Mouse (Mus musculus): Measurements from ENCODE around the gene Ccdc102a. TPM values are rescaled to one million over a fixed set of nuclear protein-coding genes. Genes with fewer than 3 reads are reported as not detected.
A peak's percentile ranks its signal among the peaks of the same experiment; 100 is the strongest.

The Ccdc102a gene
- polyA plus RNA-seq, 1 experiment from 2014 or later, result 1.3 TPM

- no peaks in the 10 kb centered on the region for H3K27me3 ChIP-seq (ENCODE audit: insufficient read depth, low read length)
- no peaks in the 10 kb centered on the region for H3K36me3 ChIP-seq (replicated peaks; ENCODE audit: insufficient read depth, low read length)
- TF ChIP-seq CTCF (IDR thresholded peaks at IDR 0.05; ENCODE audit: low read depth) (no peak), EP300 (IDR thresholded peaks at IDR 0.05; ENCODE audit: low read depth) (no peak)
- H3K9me3 ChIP-seq (ENCODE audit: low read length), result no peaks in the 10 kb centered on the region
- peaks cover under 1% of the 10 kb centered on the region; the same call in 1 of the 2 replicates for H3K4me1 ChIP-seq (ENCODE audit: insufficient read depth)
- DNase-seq, result no peak
- 55% methylated on average over 3 of the region's 3 CpGs for WGBS (ENCODE audit: insufficient replicate concordance)
- ATAC-seq, result no peak
- no peak overlapping the region for H3K27ac ChIP-seq (ENCODE audit: low read depth)
- no peak overlapping the region for H3K4me2 ChIP-seq (ENCODE audit: low read depth, low read length)
- H3K9ac ChIP-seq (replicated peaks), result no peak overlapping the region
- H3K4me3 ChIP-seq (ENCODE audit: low read depth, low read length), result no peak overlapping the region
These were observed 10.3 kb upstream of the Ccdc102a start for GRCm38 (mm10) chr8:94928227-94928626.

GRCm38 (mm10) chr8:94923405-94923804 lies 5.5 kb upstream of the Ccdc102a start, which contains the start of gene Adgrg5:
TSS of gene Adgrg5 (plus strand) at chr8:94923694.
- H3K4me3 ChIP-seq (ENCODE audit: low read depth, low read length), result no peak within 1 kb of the TSS
- H3K4me1 ChIP-seq (ENCODE audit: insufficient read depth), result peaks cover 12% of the 10 kb centered on the region
- TF ChIP-seq CTCF (IDR thresholded peaks at IDR 0.05; ENCODE audit: low read depth) (no peak), EP300 (IDR thresholded peaks at IDR 0.05; ENCODE audit: low read depth) (no peak)
- no peaks in the 10 kb centered on the region for H3K36me3 ChIP-seq (replicated peaks; ENCODE audit: insufficient read depth, low read length)
- no peak for ATAC-seq
- H3K9ac ChIP-seq (replicated peaks), result no peak within 1 kb of the TSS
- 23% methylated on average over 8 of the region's 8 CpGs for WGBS (ENCODE audit: insufficient replicate concordance)
- H3K27ac ChIP-seq (ENCODE audit: low read depth), result 0 out of 2 replicates have a peak within 1 kb of the TSS, but pooled peaks have one; percentile 16
- no peak for DNase-seq
- no peaks in the 10 kb centered on the region for H3K9me3 ChIP-seq (ENCODE audit: low read length)
- H3K27me3 ChIP-seq (ENCODE audit: insufficient read depth, low read length), result peaks cover 1% of the 10 kb centered on the region; the same call in 1 of the 2 replicates
- H3K4me2 ChIP-seq (ENCODE audit: low read depth, low read length), result 0 out of 2 replicates have a peak within 1 kb of the TSS, but pooled peaks have one; percentile 18

- Histone ChIP-seq H3K9ac (replicated peaks) (no peak overlapping the region), H3K4me3 (ENCODE audit: low read depth, low read length) (no peak overlapping the region), H3K36me3 (replicated peaks; ENCODE audit: insufficient read depth, low read length) (no peaks in the 10 kb centered on the region), H3K4me1 (ENCODE audit: insufficient read depth) (peaks cover 19% of the 10 kb centered on the region), H3K4me2 (ENCODE audit: low read depth, low read length) (0 out of 2 replicates have a peak overlapping the region, but pooled peaks have one; percentile 18), H3K9me3 (ENCODE audit: low read length) (no peaks in the 10 kb centered on the region), H3K27me3 (ENCODE audit: insufficient read depth, low read length) (peaks cover 7% of the 10 kb centered on the region), H3K27ac (ENCODE audit: low read depth) (0 out of 2 replicates have a peak overlapping the region, but pooled peaks have one; percentile 16)
- DNase-seq (no peak), ATAC-seq (peak; percentile 58)
- 13% methylated on average over 8 of the region's 8 CpGs for WGBS (ENCODE audit: insufficient replicate concordance)
- TF ChIP-seq CTCF (IDR thresholded peaks at IDR 0.05; ENCODE audit: low read depth) (no peak), EP300 (IDR thresholded peaks at IDR 0.05; ENCODE audit: low read depth) (0 out of 2 replicates have a peak, but pooled peaks have one; percentile 32)
These were observed 4.7 kb upstream of the Ccdc102a start for GRCm38 (mm10) chr8:94922602-94923001.

GRCm38 (mm10) chr8:94922176-94922575 lies 4.3 kb upstream of the Ccdc102a start:
- H3K4me3 ChIP-seq (ENCODE audit: low read depth, low read length), result no peak overlapping the region
- H3K9ac ChIP-seq (replicated peaks), result no peak overlapping the region
- H3K36me3 ChIP-seq (replicated peaks; ENCODE audit: insufficient read depth, low read length), result no peaks in the 10 kb centered on the region
- peaks cover 10% of the 10 kb centered on the region for H3K27me3 ChIP-seq (ENCODE audit: insufficient read depth, low read length)
- 44% methylated on average over 6 of the region's 6 CpGs for WGBS (ENCODE audit: insufficient replicate concordance)
- H3K9me3 ChIP-seq (ENCODE audit: low read length), result no peaks in the 10 kb centered on the region
- TF ChIP-seq EP300 (IDR thresholded peaks at IDR 0.05; ENCODE audit: low read depth) (no peak), CTCF (IDR thresholded peaks at IDR 0.05; ENCODE audit: low read depth) (no peak)
- 0 out of 2 replicates have a peak overlapping the region, but pooled peaks have one; percentile 18 for H3K4me2 ChIP-seq (ENCODE audit: low read depth, low read length)
- ATAC-seq, result no peak
- no peak for DNase-seq
- H3K27ac ChIP-seq (ENCODE audit: low read depth), result no peak overlapping the region
- H3K4me1 ChIP-seq (ENCODE audit: insufficient read depth), result peaks cover 23% of the 10 kb centered on the region

- DNase-seq, result no peak
- Histone ChIP-seq H3K4me1 (ENCODE audit: insufficient read depth) (peaks cover 30% of the 10 kb centered on the region), H3K9me3 (ENCODE audit: low read length) (no peaks in the 10 kb centered on the region), H3K9ac (replicated peaks) (no peak overlapping the region), H3K27me3 (ENCODE audit: insufficient read depth, low read length) (peaks cover 18% of the 10 kb centered on the region), H3K27ac (ENCODE audit: low read depth) (no peak overlapping the region), H3K36me3 (replicated peaks; ENCODE audit: insufficient read depth, low read length) (no peaks in the 10 kb centered on the region), H3K4me3 (ENCODE audit: low read depth, low read length) (no peak overlapping the region), H3K4me2 (ENCODE audit: low read depth, low read length) (no peak overlapping the region)
- no peak for TF ChIP-seq EP300 (IDR thresholded peaks at IDR 0.05; ENCODE audit: low read depth)
- TF ChIP-seq CTCF (IDR thresholded peaks at IDR 0.05; ENCODE audit: low read depth), result no peak
- no peak for ATAC-seq
These were observed 1.4 kb upstream of the Ccdc102a start for GRCm38 (mm10) chr8:94919256-94919655.

- Histone ChIP-seq H3K27me3 (ENCODE audit: insufficient read depth, low read length) (peaks cover 30% of the 10 kb centered on the region), H3K9ac (replicated peaks) (peak overlapping the region; percentile 63), H3K9me3 (ENCODE audit: low read length) (no peaks in the 10 kb centered on the region), H3K36me3 (replicated peaks; ENCODE audit: insufficient read depth, low read length) (no peaks in the 10 kb centered on the region), H3K4me1 (ENCODE audit: insufficient read depth) (peaks cover 21% of the 10 kb centered on the region), H3K4me2 (ENCODE audit: low read depth, low read length) (peak overlapping the region; percentile 94), H3K27ac (ENCODE audit: low read depth) (peak overlapping the region; percentile 62), H3K4me3 (ENCODE audit: low read depth, low read length) (peak overlapping the region; percentile 64)
- ATAC-seq, result peak; percentile 89
- TF ChIP-seq EP300 (IDR thresholded peaks at IDR 0.05; ENCODE audit: low read depth) (no peak), CTCF (IDR thresholded peaks at IDR 0.05; ENCODE audit: low read depth) (peak; percentile 71)
- DNase-seq, result peak; percentile 89
- 1% methylated on average over 27 of the region's 27 CpGs for WGBS (ENCODE audit: insufficient replicate concordance)
These were observed 546 bp downstream of the Ccdc102a start for GRCm38 (mm10) chr8:94917352-94917751.
